Mouse (Mus musculus): ENCODE results near the gene Prok2. TPM values are rescaled to one million over a fixed set of nuclear protein-coding genes. Genes with fewer than 3 reads are reported as not detected.
A peak's percentile ranks its signal among the peaks of the same experiment; 100 is the strongest.

The Prok2 gene
- polyA plus RNA-seq, 1 experiment from 2014 or later, result 0.07 TPM

DNA sequence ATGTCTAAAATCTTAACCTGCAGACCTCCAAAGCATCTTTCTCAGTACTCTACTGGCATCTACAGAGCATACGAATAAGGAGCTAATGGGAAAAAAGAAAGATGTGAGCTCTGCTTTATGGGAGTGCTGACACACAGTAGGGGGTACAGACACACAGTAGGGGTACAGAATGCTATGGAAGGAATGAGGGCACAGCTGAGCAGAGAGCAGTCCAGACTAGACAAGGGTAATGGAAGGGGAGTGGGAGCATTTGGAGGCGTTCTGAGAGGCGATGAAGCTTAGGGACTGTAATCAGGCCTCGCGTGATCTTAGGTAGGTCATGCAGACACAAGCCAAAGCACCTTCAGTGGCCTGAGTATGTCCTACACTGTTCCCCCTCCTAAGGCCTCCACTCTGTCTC lies 42.2 kb downstream of the Prok2 start:
- 70% methylated on average over 5 of the region's 5 CpGs for WGBS (ENCODE audit: insufficient replicate concordance)
- Histone ChIP-seq H3K9me3 (replicated peaks; ENCODE audit: control insufficient read depth, low read length) (no peaks in the 10 kb centered on the region), H3K4me2 (ENCODE audit: low read depth, low read length) (no peak overlapping the region), H3K4me1 (ENCODE audit: control insufficient read depth, low read depth, low read length) (no peaks in the 10 kb centered on the region), H3K27ac (ENCODE audit: low read length) (no peak overlapping the region), H3K36me3 (ENCODE audit: control insufficient read depth, insufficient read depth) (no peaks in the 10 kb centered on the region), H3K4me3 (ENCODE audit: low read depth, low read length) (no peak overlapping the region), H3K27me3 (ENCODE audit: control insufficient read depth, insufficient read depth, low read depth, low read length) (peaks cover 5% of the 10 kb centered on the region), H3K9ac (ENCODE audit: low read depth, low read length) (no peak overlapping the region)
- ATAC-seq (ENCODE audit: low read depth), result no peak

DNA sequence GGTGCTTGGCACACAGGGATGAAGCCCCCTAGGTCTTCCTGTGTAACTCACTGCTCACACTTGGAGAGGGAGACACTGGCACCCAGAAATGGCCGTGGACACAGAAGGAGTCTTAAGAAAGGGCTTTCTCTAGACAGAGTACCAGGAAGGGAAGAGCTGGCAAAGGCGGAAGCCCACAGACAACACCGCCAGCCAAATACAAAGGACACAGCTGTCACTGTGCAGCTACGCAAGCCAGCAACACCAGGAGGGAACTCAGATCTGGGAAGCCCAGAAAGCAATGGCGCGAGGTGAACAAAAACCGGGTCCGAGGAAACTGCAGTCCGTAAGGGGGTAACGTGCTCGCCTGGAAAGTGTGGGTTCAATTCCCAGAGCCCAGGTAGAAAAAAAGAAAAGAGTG lies 48.1 kb downstream of the Prok2 start:
- Histone ChIP-seq H3K36me3 (ENCODE audit: control insufficient read depth, insufficient read depth) (no peaks in the 10 kb centered on the region), H3K27me3 (ENCODE audit: control insufficient read depth, insufficient read depth, low read depth, low read length) (no peaks in the 10 kb centered on the region), H3K4me1 (ENCODE audit: control insufficient read depth, low read depth, low read length) (no peaks in the 10 kb centered on the region), H3K4me2 (ENCODE audit: low read depth, low read length) (no peak overlapping the region), H3K27ac (ENCODE audit: low read length) (no peak overlapping the region), H3K4me3 (ENCODE audit: low read depth, low read length) (no peak overlapping the region), H3K9ac (ENCODE audit: low read depth, low read length) (no peak overlapping the region), H3K9me3 (replicated peaks; ENCODE audit: control insufficient read depth, low read length) (no peaks in the 10 kb centered on the region)
- no peak for ATAC-seq (ENCODE audit: low read depth)
- 72% methylated on average over 11 of the region's 11 CpGs for WGBS (ENCODE audit: insufficient replicate concordance)

DNA sequence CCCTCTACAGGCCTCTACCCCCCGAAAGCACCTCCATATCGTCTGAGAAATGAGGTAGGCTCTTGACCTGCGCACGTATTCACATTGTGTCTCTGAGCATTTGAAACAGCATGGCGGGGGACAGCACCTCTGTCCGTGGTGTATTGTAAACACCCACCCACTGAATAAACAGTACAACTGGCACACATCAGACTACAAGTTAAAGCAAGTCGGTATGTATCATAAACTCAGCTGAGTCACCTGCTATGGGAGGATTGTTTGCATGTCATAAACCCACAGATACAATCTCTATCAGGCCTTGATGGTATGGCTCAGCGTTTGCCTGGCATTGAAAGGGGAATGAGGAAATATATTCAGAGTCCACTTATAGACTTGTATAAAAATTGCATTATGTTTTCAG lies 48.9 kb downstream of the Prok2 start:
- Histone ChIP-seq H3K9me3 (replicated peaks; ENCODE audit: control insufficient read depth, low read length) (no peaks in the 10 kb centered on the region), H3K36me3 (ENCODE audit: control insufficient read depth, insufficient read depth) (no peaks in the 10 kb centered on the region), H3K27me3 (ENCODE audit: control insufficient read depth, insufficient read depth, low read depth, low read length) (no peaks in the 10 kb centered on the region), H3K27ac (ENCODE audit: low read length) (no peak overlapping the region), H3K4me1 (ENCODE audit: control insufficient read depth, low read depth, low read length) (no peaks in the 10 kb centered on the region), H3K9ac (ENCODE audit: low read depth, low read length) (no peak overlapping the region), H3K4me3 (ENCODE audit: low read depth, low read length) (no peak overlapping the region), H3K4me2 (ENCODE audit: low read depth, low read length) (no peak overlapping the region)
- no peak for ATAC-seq (ENCODE audit: low read depth)
- 59% methylated on average over 8 of the region's 8 CpGs for WGBS (ENCODE audit: insufficient replicate concordance)

DNA sequence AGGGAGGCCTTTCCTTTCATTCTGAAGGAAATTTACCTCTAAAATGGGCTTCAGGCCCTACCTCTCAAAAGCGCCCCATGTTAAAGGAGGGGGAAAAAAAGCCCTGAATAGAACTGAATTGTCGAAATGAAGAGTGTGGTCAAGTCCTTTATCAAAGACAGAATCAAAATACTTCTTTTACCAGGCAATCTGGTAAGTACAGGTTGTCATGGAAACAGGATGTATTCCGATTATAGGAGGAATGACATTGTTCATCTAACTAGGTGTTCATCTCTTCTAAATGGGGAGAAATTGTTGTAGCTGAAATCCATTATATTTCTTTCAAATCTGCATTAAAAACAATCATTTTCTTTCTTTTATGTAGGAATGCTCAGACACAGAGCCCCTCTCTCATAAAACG lies 51.7 kb downstream of the Prok2 start:
- H3K27ac ChIP-seq (ENCODE audit: low read length), result no peak overlapping the region
- no peak overlapping the region for H3K9ac ChIP-seq (ENCODE audit: low read depth, low read length)
- ATAC-seq (ENCODE audit: low read depth), result no peak
- H3K4me1 ChIP-seq (ENCODE audit: control insufficient read depth, low read depth, low read length), result no peaks in the 10 kb centered on the region
- WGBS (ENCODE audit: insufficient replicate concordance), result 49% methylated on average over 4 of the region's 4 CpGs
- no peaks in the 10 kb centered on the region for H3K9me3 ChIP-seq (replicated peaks; ENCODE audit: control insufficient read depth, low read length)
- no peak overlapping the region for H3K4me2 ChIP-seq (ENCODE audit: low read depth, low read length)
- H3K27me3 ChIP-seq (ENCODE audit: control insufficient read depth, insufficient read depth, low read depth, low read length), result no peaks in the 10 kb centered on the region
- H3K4me3 ChIP-seq (ENCODE audit: low read depth, low read length), result no peak overlapping the region
- no peaks in the 10 kb centered on the region for H3K36me3 ChIP-seq (ENCODE audit: control insufficient read depth, insufficient read depth)

DNA sequence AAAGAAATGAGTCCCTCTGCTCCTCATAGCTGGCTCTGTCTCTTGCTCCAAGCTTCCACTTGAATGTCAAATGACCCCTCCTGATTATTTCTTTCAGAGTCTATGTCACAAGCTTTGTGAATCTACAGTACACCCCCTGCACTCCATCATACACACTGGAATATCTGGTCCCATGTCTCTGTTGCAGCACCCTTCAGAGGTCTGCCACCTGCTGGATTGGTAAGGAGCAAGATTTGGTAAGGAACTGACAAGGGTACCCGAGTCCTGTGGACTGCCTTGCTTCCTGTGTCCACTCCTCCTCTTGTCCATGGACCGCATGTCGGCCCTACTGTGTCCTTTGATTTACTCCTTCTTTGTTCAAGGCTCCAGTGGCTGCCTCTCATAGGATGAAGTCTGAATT lies 54.4 kb downstream of the Prok2 start:
- Histone ChIP-seq H3K4me2 (ENCODE audit: low read depth, low read length) (no peak overlapping the region), H3K9me3 (replicated peaks; ENCODE audit: control insufficient read depth, low read length) (no peaks in the 10 kb centered on the region), H3K27ac (ENCODE audit: low read length) (no peak overlapping the region), H3K4me3 (ENCODE audit: low read depth, low read length) (no peak overlapping the region), H3K9ac (ENCODE audit: low read depth, low read length) (no peak overlapping the region), H3K4me1 (ENCODE audit: control insufficient read depth, low read depth, low read length) (no peaks in the 10 kb centered on the region), H3K36me3 (ENCODE audit: control insufficient read depth, insufficient read depth) (no peaks in the 10 kb centered on the region), H3K27me3 (ENCODE audit: control insufficient read depth, insufficient read depth, low read depth, low read length) (peaks cover 12% of the 10 kb centered on the region)
- 48% methylated on average over 3 of the region's 3 CpGs for WGBS (ENCODE audit: insufficient replicate concordance)
- no peak for ATAC-seq (ENCODE audit: low read depth)

DNA sequence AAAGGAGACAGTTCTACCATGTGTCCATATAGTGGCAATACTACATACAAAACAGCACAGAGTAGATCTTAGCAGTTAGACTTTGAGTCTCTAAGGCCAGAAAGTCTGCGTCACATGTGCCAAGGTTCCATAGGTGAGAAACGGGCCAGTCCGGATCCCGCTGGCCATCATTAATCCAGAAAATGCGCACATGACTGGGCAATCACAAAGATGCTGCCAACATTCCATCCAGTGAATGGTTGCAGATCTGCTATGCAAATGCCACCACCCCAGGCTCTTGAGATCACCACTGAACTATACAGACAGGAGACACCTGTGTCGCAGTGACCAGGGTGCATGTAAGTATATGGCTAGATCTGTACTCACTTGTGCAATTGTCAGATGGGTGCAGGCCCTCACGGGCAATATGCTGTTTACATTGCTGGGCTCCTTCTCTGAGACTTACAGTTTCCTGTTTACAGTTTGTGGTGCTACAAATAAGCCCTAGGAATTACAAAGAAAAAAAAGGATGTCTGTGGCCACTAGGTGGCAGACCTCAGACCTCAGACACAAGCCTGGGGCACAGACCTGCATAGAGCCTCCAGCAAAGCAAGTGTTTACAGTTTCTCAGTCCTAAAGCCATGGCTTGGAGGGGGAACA lies 55.6 kb downstream of the Prok2 start:
- H3K4me2 ChIP-seq (ENCODE audit: low read depth, low read length), result no peak overlapping the region

DNA sequence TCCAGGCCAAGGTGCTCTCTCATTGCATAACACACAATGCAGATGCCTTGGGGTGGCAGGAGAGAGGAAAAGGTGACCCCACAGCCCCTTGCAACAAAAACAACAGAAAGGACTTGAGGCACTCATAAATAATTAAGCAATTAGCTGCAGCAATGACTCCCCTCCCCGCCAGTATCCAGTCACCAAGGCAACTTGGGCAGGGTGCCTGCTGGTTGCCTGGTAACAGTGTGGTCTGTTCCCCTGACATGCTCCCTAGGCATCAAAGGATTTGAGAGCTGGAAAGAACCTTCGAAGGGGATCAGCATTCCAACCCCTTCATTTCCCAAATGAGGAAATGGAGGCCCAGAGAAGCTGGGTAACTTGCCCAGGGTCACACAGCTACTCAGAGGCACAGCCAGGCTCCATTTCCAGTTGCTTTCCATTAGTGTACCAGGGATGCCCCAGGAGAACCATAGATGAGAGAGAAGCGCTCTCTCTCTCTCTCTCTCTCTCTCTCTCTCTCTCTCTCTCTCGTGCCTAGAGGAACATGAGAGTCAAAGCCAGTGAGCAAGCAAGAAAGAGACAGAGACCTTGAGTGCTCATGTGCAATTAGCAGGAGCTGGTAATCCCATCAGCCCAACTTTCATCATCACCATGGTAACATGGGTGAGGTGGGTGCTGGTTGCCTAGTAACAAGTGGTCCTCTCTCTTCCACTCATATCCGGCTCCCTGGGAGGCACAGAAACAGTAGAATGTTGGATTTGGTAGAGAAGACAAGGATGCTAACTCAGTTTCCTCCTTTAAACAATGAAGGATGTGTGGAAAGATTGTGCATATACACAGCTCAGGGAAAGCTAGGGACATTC lies 56.5 kb downstream of the Prok2 start:
- Histone ChIP-seq H3K4me3 (ENCODE audit: low read depth, low read length) (no peak overlapping the region), H3K9ac (ENCODE audit: low read depth, low read length) (no peak overlapping the region), H3K4me1 (ENCODE audit: control insufficient read depth, low read depth, low read length) (no peaks in the 10 kb centered on the region), H3K9me3 (replicated peaks; ENCODE audit: control insufficient read depth, low read length) (no peaks in the 10 kb centered on the region), H3K27me3 (ENCODE audit: control insufficient read depth, insufficient read depth, low read depth, low read length) (peaks cover 30% of the 10 kb centered on the region), H3K36me3 (ENCODE audit: control insufficient read depth, insufficient read depth) (no peaks in the 10 kb centered on the region), H3K27ac (ENCODE audit: low read length) (no peak overlapping the region), H3K4me2 (ENCODE audit: low read depth, low read length) (no peak overlapping the region)
- ATAC-seq (ENCODE audit: low read depth), result no peak
- WGBS (ENCODE audit: insufficient replicate concordance), result 37% methylated on average over 5 of the region's 5 CpGs

More for the DNA sequence above, 55.6 kb downstream of the Prok2 start:
- Histone ChIP-seq H3K4me1 (ENCODE audit: control insufficient read depth, low read depth, low read length) (no peaks in the 10 kb centered on the region), H3K9ac (ENCODE audit: low read depth, low read length) (no peak overlapping the region), H3K27me3 (ENCODE audit: control insufficient read depth, insufficient read depth, low read depth, low read length) (peaks cover 23% of the 10 kb centered on the region), H3K4me3 (ENCODE audit: low read depth, low read length) (no peak overlapping the region), H3K27ac (ENCODE audit: low read length) (no peak overlapping the region), H3K36me3 (ENCODE audit: control insufficient read depth, insufficient read depth) (no peaks in the 10 kb centered on the region), H3K9me3 (replicated peaks; ENCODE audit: control insufficient read depth, low read length) (no peaks in the 10 kb centered on the region)
- WGBS (ENCODE audit: insufficient replicate concordance), result 67% methylated on average over 7 of the region's 7 CpGs
- no peak for ATAC-seq (ENCODE audit: low read depth)

DNA sequence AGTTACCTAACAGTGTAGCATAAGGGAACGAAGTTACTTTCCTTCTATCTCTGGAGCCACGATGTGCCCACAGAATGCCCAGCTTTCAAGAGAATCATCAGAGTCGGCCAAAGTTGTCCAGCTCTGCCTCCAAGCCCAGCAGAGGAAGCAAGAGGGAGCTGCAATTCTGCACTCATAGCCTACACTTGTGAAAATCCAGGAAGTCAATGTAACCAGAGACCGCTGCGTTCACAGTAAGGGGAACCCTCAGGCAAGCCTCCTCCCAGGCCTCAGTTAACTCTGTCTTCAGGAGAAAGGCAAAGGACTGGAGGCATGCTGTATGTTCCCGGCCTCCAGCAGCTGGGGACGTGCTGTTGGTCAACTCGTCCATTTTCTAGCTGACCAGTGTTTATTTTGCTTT lies 58.9 kb downstream of the Prok2 start:
- Histone ChIP-seq H3K36me3 (ENCODE audit: control insufficient read depth, insufficient read depth) (no peaks in the 10 kb centered on the region), H3K27ac (ENCODE audit: low read length) (no peak overlapping the region), H3K9ac (ENCODE audit: low read depth, low read length) (no peak overlapping the region), H3K4me2 (ENCODE audit: low read depth, low read length) (peak overlapping the region; percentile 71), H3K4me1 (ENCODE audit: control insufficient read depth, low read depth, low read length) (no peaks in the 10 kb centered on the region), H3K27me3 (ENCODE audit: control insufficient read depth, insufficient read depth, low read depth, low read length) (peaks cover 30% of the 10 kb centered on the region), H3K4me3 (ENCODE audit: low read depth, low read length) (peak overlapping the region; percentile 65), H3K9me3 (replicated peaks; ENCODE audit: control insufficient read depth, low read length) (no peaks in the 10 kb centered on the region)
- ATAC-seq (ENCODE audit: low read depth), result 0 out of 2 replicates have a peak, but pooled peaks have one; percentile 20
- 23% methylated on average over 8 of the region's 8 CpGs for WGBS (ENCODE audit: insufficient replicate concordance)

All from liver, embryonic 16.5 days (tissue).